Mouse (Mus musculus) CH12.LX (cell line): ENCODE data around the gene Agbl3.

Experiments
- CTCF ChIP-seq, 2 experiments: IDR thresholded peaks in 1 of 2; conservative IDR thresholded peaks in 1 of 2; 2 replicates each; pipeline ENCODE4 v1.5.1; 2011 to 2012; ENCODE audit warnings: low read depth in 2 of 2, low read length in 2 of 2, improper control_type of control experiment in 1 of 2, inconsistent platforms in 1 of 2, mild to moderate bottlenecking in 1 of 2, moderate library complexity in 1 of 2
- E2F4 ChIP-seq: IDR thresholded peaks from 2 replicates; pipeline ENCODE4 v1.6.1; 2011; ENCODE audit warnings: low read depth, low read length, improper control_type of control experiment; ENCODE audit not compliant: insufficient replicate concordance
- ELF1 ChIP-seq: IDR thresholded peaks from 2 replicates; pipeline ENCODE4 v1.6.1; 2014; ENCODE audit warnings: low read depth, mild to moderate bottlenecking, inconsistent platforms, low read length, improper control_type of control experiment
- ETS1 ChIP-seq: conservative IDR thresholded peaks from 2 replicates; pipeline ENCODE4 v1.6.1; 2012; ENCODE audit warnings: low read depth, mild to moderate bottlenecking, inconsistent platforms, low read length, improper control_type of control experiment, moderate library complexity
- IRF4 ChIP-seq: IDR thresholded peaks from 2 replicates; pipeline ENCODE4 v1.6.1; 2014; ENCODE audit warnings: low read depth, mild to moderate bottlenecking, inconsistent platforms, low read length, improper control_type of control experiment
- JUN ChIP-seq: IDR thresholded peaks from 2 replicates; pipeline ENCODE4 v1.6.1; 2011; ENCODE audit warnings: low read depth, mild to moderate bottlenecking, low read length, improper control_type of control experiment, moderate library complexity; ENCODE audit not compliant: insufficient read depth
- MXI1 ChIP-seq: IDR thresholded peaks from 2 replicates; pipeline ENCODE4 v1.6.1; 2011; ENCODE audit warnings: mild to moderate bottlenecking, low read depth, low read length, improper control_type of control experiment
- MYC ChIP-seq: IDR thresholded peaks from 2 replicates; pipeline ENCODE4 v1.6.1; 2011; ENCODE audit warnings: low read depth, mild to moderate bottlenecking, improper control_type of control experiment, low read length
- POLR2A ChIP-seq: IDR thresholded peaks from 2 replicates; pipeline ENCODE4 v1.6.1; 2011; ENCODE audit warnings: low read depth, mild to moderate bottlenecking, improper control_type of control experiment, low read length
- POLR2AphosphoS2 ChIP-seq: IDR thresholded peaks from 2 replicates; pipeline ENCODE4 v1.6.1; 2011; ENCODE audit warnings: low read depth, low read length, improper control_type of control experiment
- SIN3A ChIP-seq: IDR thresholded peaks from 2 replicates; pipeline ENCODE4 v1.6.1; 2012; ENCODE audit warnings: low read length, improper control_type of control experiment, inconsistent platforms

DNA sequence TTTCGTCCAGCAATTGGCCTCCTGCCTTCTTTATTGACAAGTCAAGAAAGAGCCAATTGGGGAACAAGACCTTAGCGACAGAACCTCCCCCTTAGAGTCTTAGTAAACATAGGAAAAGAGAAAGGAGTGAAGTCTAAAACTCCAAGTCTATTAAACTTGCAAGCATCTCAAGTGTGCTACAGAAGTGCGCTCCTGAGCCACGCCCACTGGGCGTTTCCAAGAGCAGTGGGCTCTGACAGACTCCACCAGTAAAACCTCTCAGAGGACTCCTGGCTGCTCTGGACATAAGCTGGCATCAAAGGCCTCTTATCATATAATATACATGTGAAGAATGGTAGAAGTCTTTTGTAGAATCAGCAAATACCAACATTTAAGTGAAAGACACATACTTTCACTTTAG lies 123.2 kb downstream of the Agbl3 start:
- no peak for TF ChIP-seq JUN
- no peak for TF ChIP-seq POLR2A
- no peak for TF ChIP-seq POLR2AphosphoS2
- TF ChIP-seq CTCF (conservative IDR thresholded peaks at IDR 0.05 in 1 of 2, IDR thresholded peaks at IDR 0.05 in 1 of 2; ENCODE audit: low read depth in 2 of 2, low read length in 2 of 2) = no peak
- TF ChIP-seq MYC = no peak
- no peak for TF ChIP-seq MXI1
- TF ChIP-seq E2F4 = no peak
- TF ChIP-seq IRF4 = no peak
- TF ChIP-seq ETS1 = no peak
- TF ChIP-seq SIN3A = no peak
- no peak for TF ChIP-seq ELF1
